Mouse (Mus musculus) G1E (cell line): ENCODE measurements around the gene Rragd.

Experiments used
- CTCF ChIP-seq: IDR thresholded peaks from 2 replicates; pipeline ENCODE4 v1.5.1; 2012; ENCODE audit warnings: low read depth, low read length, inconsistent platforms, mixed read lengths
- GATA1 ChIP-seq: IDR thresholded peaks from 2 replicates; pipeline ENCODE4 v1.6.1; 2012; ENCODE audit warnings: borderline replicate concordance, low read length, inconsistent platforms, mixed read lengths
- GATA2 ChIP-seq: IDR thresholded peaks from 2 replicates; pipeline ENCODE4 v1.6.1; 2012; ENCODE audit warnings: low read depth, low read length, inconsistent platforms, borderline replicate concordance
- POLR2AphosphoS5 ChIP-seq: IDR thresholded peaks from 2 replicates; pipeline ENCODE4 v1.6.1; 2012; ENCODE audit warnings: low read depth, low read length, inconsistent platforms; ENCODE audit not compliant: insufficient replicate concordance
- TAL1 ChIP-seq: conservative IDR thresholded peaks from 2 replicates; pipeline ENCODE4 v1.6.1; 2012; ENCODE audit warnings: low read depth, low read length, inconsistent platforms, mixed read lengths

DNA sequence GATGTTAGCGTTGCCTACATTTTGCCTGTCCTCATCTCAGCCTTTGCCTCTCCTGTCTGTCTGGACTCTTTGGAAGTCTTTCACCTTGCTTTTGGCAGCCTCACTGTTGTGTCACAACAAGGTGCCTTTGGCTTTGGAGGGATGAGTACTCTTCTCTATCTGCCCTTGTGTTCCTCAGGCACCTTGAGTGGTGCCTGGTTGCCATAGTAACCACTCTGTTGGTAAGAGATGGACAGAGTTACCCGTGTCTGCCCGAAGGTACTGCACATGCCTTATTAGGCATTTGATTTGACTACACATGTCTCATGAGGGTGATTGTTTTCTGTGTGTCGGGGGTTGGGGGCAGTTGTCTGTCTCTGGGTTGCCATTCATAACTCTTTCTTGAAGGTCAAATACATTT is 29.6 kb downstream of the Rragd start:
- TF ChIP-seq TAL1 (no peak), CTCF (no peak), POLR2AphosphoS5 (no peak), GATA1 (no peak), GATA2 (no peak)
